Mouse (Mus musculus): ENCODE data around the gene Cacna1c.

Gene Cacna1c

GRCm38 (mm10) chr6:118689447-118689846 lies 506.8 kb downstream of the Cacna1c start:
- TF ChIP-seq GATA4 (IDR thresholded peaks at IDR 0.05; ENCODE audit: insufficient replicate concordance, low read length) = no peak

GRCm38 (mm10) chr6:118688856-118689255 lies 507.4 kb downstream of the Cacna1c start:
- TF ChIP-seq GATA4 (IDR thresholded peaks at IDR 0.05; ENCODE audit: insufficient replicate concordance, low read length) = no peak

GRCm38 (mm10) chr6:118680814-118681213 lies 515.4 kb downstream of the Cacna1c start:
- no peak for TF ChIP-seq GATA4 (IDR thresholded peaks at IDR 0.05; ENCODE audit: insufficient replicate concordance, low read length)

GRCm38 (mm10) chr6:118678031-118678430 lies 518.2 kb downstream of the Cacna1c start:
- no peak for TF ChIP-seq GATA4 (IDR thresholded peaks at IDR 0.05; ENCODE audit: insufficient replicate concordance, low read length)

GRCm38 (mm10) chr6:118677306-118677705 lies 518.9 kb downstream of the Cacna1c start:
- TF ChIP-seq GATA4 (IDR thresholded peaks at IDR 0.05; ENCODE audit: insufficient replicate concordance, low read length) = no peak

- no peak for TF ChIP-seq GATA4 (IDR thresholded peaks at IDR 0.05; ENCODE audit: insufficient replicate concordance, low read length)
Observed at GRCm38 (mm10) chr6:118674781-118675180, 521.4 kb downstream of the Cacna1c start.

GRCm38 (mm10) chr6:118673974-118674695 lies 522.1 kb downstream of the Cacna1c start:
- TF ChIP-seq GATA4 (IDR thresholded peaks at IDR 0.05; ENCODE audit: insufficient replicate concordance, low read length) = no peak

GRCm38 (mm10) chr6:118653331-118653730 lies 542.9 kb downstream of the Cacna1c start:
- no peak for TF ChIP-seq GATA4 (IDR thresholded peaks at IDR 0.05; ENCODE audit: insufficient replicate concordance, low read length)

GRCm38 (mm10) chr6:118649121-118649783 lies 547.0 kb downstream of the Cacna1c start:
- TF ChIP-seq GATA4 (IDR thresholded peaks at IDR 0.05; ENCODE audit: insufficient replicate concordance, low read length) = no peak

GRCm38 (mm10) chr6:118646265-118647061 lies 549.8 kb downstream of the Cacna1c start:
- TF ChIP-seq GATA4 (IDR thresholded peaks at IDR 0.05; ENCODE audit: insufficient replicate concordance, low read length) = no peak

GRCm38 (mm10) chr6:118644866-118645265 lies 551.4 kb downstream of the Cacna1c start:
- no peak for TF ChIP-seq GATA4 (IDR thresholded peaks at IDR 0.05; ENCODE audit: insufficient replicate concordance, low read length)

GRCm38 (mm10) chr6:118643541-118643940 lies 552.7 kb downstream of the Cacna1c start:
- TF ChIP-seq GATA4 (IDR thresholded peaks at IDR 0.05; ENCODE audit: insufficient replicate concordance, low read length) = no peak

- no peak for TF ChIP-seq GATA4 (IDR thresholded peaks at IDR 0.05; ENCODE audit: insufficient replicate concordance, low read length)
Observed at GRCm38 (mm10) chr6:118641671-118642325, 554.4 kb downstream of the Cacna1c start.

- no peak for TF ChIP-seq GATA4 (IDR thresholded peaks at IDR 0.05; ENCODE audit: insufficient replicate concordance, low read length)
Observed at GRCm38 (mm10) chr6:118639816-118640215, 556.4 kb downstream of the Cacna1c start.

- no peak for TF ChIP-seq GATA4 (IDR thresholded peaks at IDR 0.05; ENCODE audit: insufficient replicate concordance, low read length)
Observed at GRCm38 (mm10) chr6:118638911-118639310, 557.3 kb downstream of the Cacna1c start.
